Mouse (Mus musculus) liver, embryonic 14.5 days (tissue): ENCODE results near the gene Gm45808. TPM values are rescaled to one million over a fixed set of nuclear protein-coding genes. Genes with fewer than 3 reads are reported as not detected.

Experiments
- ATAC-seq: fragments of 200-750 bp; cut with Nextera tagmentation; 2 replicates; pipeline ENCODE4 v1.8.0; 2017; ENCODE audit warnings: moderate number of reproducible peaks, mild to moderate bottlenecking, moderate library complexity; ENCODE audit not compliant: insufficient read depth
- DNase-seq, 3 experiments: peaks; one replicate each; pipeline ENCODE4 v3.0.0-alpha.2; 2012 to 2013; ENCODE audit warnings: low read depth in 3 of 3, low spot score in 3 of 3
- H3K27ac ChIP-seq: fragments of 300-500 bp; sonication (generic); 2 replicates; pipeline ENCODE4 v1.5.1; 2014; ENCODE audit warnings: moderate library complexity, mild to moderate bottlenecking, control low read depth, inconsistent platforms
- H3K27me3 ChIP-seq: fragments of 300-500 bp; sonication (generic); 2 replicates; pipeline ENCODE4 v1.6.1; 2014; ENCODE audit warnings: mild to moderate bottlenecking, low read length, moderate library complexity; ENCODE audit not compliant: control insufficient read depth, insufficient read depth
- H3K36me3 ChIP-seq: fragments of 300-500 bp; sonication (generic); replicated peaks from 2 replicates; pipeline ENCODE4 v1.6.1; 2014; ENCODE audit warnings: low read depth; ENCODE audit not compliant: control insufficient read depth, insufficient read depth
- H3K4me1 ChIP-seq, 2 experiments: fragments of 200-500 bp in 1 of 2; fragments of 300-500 bp in 1 of 2; sonication (generic) in 1 of 2; replicated peaks; 2 replicates each; pipeline ENCODE4 v1.6.1; 2012 to 2014; ENCODE audit warnings: antibody characterized with exemption in 1 of 2, inconsistent platforms in 1 of 2, low read length in 1 of 2; ENCODE audit not compliant: control insufficient read depth in 2 of 2, insufficient read depth in 2 of 2
- H3K4me2 ChIP-seq: fragments of 300-500 bp; sonication (generic); 2 replicates; pipeline ENCODE4 v1.6.1; 2014; ENCODE audit warnings: low read depth, mild to moderate bottlenecking, control low read depth, moderate library complexity
- H3K4me3 ChIP-seq, 2 experiments: fragments of 200-500 bp in 1 of 2; fragments of 300-500 bp in 1 of 2; sonication (generic) in 1 of 2; 2 replicates each; pipeline ENCODE4 v1.5.1; 2012 to 2014; ENCODE audit warnings: low read depth in 2 of 2, low read length in 2 of 2, mild to moderate bottlenecking in 2 of 2, control low read depth in 1 of 2, inconsistent platforms in 1 of 2, moderate library complexity in 1 of 2; ENCODE audit not compliant: insufficient read depth in 1 of 2
- H3K9ac ChIP-seq: fragments of 300-500 bp; sonication (generic); replicated peaks from 2 replicates; pipeline ENCODE4 v1.6.1; 2014; ENCODE audit warnings: mild to moderate bottlenecking, control low read depth, moderate library complexity
- H3K9me3 ChIP-seq: fragments of 300-500 bp; sonication (generic); 2 replicates; pipeline ENCODE4 v1.6.1; 2016; ENCODE audit warnings: low read length, mixed read lengths; ENCODE audit not compliant: control insufficient read depth
- CTCF ChIP-seq: IDR thresholded peaks from 2 replicates; pipeline ENCODE4 v1.5.1; 2016; ENCODE audit warnings: antibody characterized with exemption, low read depth, control low read depth
- EP300 ChIP-seq: IDR thresholded peaks from 2 replicates; pipeline ENCODE4 v1.6.1; 2016; ENCODE audit warnings: antibody characterized with exemption, low read depth
- WGBS: fragments of 180-500 bp; shearing (Covaris S2); extraction: QIAGEN DNeasy Blood & Tissue Kit; methylation state at CpG from one replicate; pipeline ENCODE4 v1.1.7; 2014; ENCODE audit not compliant: insufficient replicate concordance; 5-methylcytosine and 5-hydroxymethylcytosine counted together
- microRNA-seq: library from miRNA; unstranded; fragments of <30 nt; microRNA quantifications from one replicate; pipeline ENCODE4, GENCODE M21; 2016
- polyA plus RNA-seq, 2 experiments: library from polyadenylated mRNA; depleted of rRNA in 1 of 2; stranded (reverse) in 1 of 2; unstranded in 1 of 2; fragments of >200 nt; fragmentation: Nextera tagmentation in 1 of 2; extraction: Ambion mirVana in 1 of 2; gene quantifications; 2 replicates each; pipeline versions ENCODE4 v1.2.1 to v1.2.3; 2012 to 2014

Gm45808 gene
- polyA plus RNA-seq, 2 experiments = not detected

DNA sequence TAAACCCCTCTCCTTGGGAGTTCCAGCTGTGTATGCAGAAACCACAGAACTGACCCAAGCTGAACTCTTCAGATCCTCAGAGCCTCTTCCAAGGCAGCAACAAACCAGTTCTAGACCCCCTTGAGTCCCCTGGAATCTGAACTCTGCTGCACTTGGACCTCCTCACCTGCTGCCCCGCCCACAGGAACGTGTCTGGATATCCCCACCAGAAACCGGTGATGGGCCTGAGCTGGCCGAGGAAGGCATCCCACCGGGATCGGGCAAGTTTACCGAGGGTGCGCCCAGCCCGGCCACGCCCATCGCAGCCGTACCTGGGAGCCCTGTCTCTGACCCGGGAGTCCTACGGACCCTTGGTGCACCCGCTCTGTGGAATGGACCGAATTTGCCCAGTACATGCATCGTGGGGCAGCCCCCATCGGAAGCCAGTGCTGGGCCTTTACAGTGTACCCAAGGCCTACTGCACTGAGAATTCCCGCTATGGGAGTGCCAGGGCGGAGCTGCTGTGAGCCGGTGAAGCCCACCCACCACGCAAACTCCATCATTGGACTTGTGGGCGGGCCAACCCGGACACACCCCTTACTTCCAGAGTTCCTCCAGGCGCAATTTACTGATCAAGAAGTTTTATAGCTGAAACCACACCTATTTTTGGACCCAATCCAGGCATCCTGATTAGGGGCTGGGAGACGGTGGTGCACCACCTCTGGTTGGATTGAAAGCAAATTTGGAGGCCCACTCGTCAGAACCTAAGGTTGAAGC lies 66.6 kb downstream of the Gm45808 start:
- H3K9me3 ChIP-seq = no peaks in the 10 kb centered on the region
- H3K27ac ChIP-seq = no peak overlapping the region
- TF ChIP-seq CTCF (no peak), EP300 (no peak)
- no peak overlapping the region for H3K4me2 ChIP-seq
- H3K36me3 ChIP-seq = peaks cover 24% of the 10 kb centered on the region
- H3K9ac ChIP-seq = no peak overlapping the region
- DNase-seq (no peak), ATAC-seq (no peak)
- WGBS = 27% methylated on average over 27 of the region's 27 CpGs
- no peak overlapping the region for H3K4me3 ChIP-seq
- H3K4me1 ChIP-seq = no peaks in the 10 kb centered on the region
- peaks cover 41% of the 10 kb centered on the region for H3K27me3 ChIP-seq

DNA sequence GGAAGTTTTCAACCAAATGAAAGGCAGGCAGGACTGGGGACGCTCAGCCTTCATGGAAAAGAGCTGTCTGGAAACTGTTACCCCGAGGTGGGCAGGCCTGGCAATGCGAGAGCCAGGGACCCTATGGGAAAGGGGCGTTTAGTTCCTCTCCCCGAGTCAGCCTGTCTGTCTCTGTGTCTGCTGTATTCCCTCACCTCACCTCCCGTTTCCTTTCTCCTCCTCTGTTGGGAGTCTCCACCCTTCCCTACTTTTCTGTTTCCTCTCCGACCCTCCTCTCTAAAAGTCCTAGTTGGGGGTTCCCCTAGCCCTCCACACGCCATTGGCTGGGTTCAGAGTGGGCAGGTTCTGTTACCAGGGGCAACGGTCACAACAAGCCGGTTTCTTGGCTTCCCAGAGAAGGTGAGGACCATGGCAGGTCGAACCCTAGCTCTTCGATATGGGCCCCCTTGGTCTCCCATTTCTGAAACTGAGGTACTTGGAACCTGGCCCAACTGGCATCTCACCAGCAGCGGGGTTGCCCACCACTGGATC lies 68.6 kb downstream of the Gm45808 start:
- Histone ChIP-seq H3K36me3 (peaks cover 11% of the 10 kb centered on the region; the same call in 1 of the 2 replicates), H3K4me3 (no peak overlapping the region), H3K27me3 (peaks cover 61% of the 10 kb centered on the region), H3K27ac (no peak overlapping the region), H3K9ac (no peak overlapping the region), H3K9me3 (no peaks in the 10 kb centered on the region), H3K4me1 (no peaks in the 10 kb centered on the region), H3K4me2 (no peak overlapping the region)
- DNase-seq (no peak), ATAC-seq (no peak)
- WGBS = 11% methylated on average over 13 of the region's 13 CpGs
- no peak for TF ChIP-seq EP300

Small RNA genes lying within 50 kb of the gene (microRNA-seq; reads per million reads assigned to microRNA genes)
- gene Gm22133 = not detected

Other genes with a start within 250 kb of the Gm45808 start
Only the 30 nearest of the 36 such genes appear.
- not detected in 2 replicates for gene Slc6a21, start 209.3 kb downstream of the Gm45808 start, polyA plus RNA-seq (2012; rRNA removed)
- gene Slc6a21, start 209.3 kb downstream of the Gm45808 start, polyA plus RNA-seq (2014; fragmentation: Nextera tagmentation; extraction: Ambion mirVana) = not detected in 2 replicates
- 0.70 and 0.87 TPM in 2 replicates for gene Trpm4, start 153.0 kb downstream of the Gm45808 start, polyA plus RNA-seq (2012; rRNA removed)
- 0.43 and 0.60 TPM in 2 replicates for gene Trpm4, start 153.0 kb downstream of the Gm45808 start, polyA plus RNA-seq (2014; fragmentation: Nextera tagmentation; extraction: Ambion mirVana)
- 0.02 and 0.07 TPM in 2 replicates for gene Hrc, start 151.5 kb downstream of the Gm45808 start, polyA plus RNA-seq (2012; rRNA removed)
- gene Hrc, start 151.5 kb downstream of the Gm45808 start, polyA plus RNA-seq (2014; fragmentation: Nextera tagmentation; extraction: Ambion mirVana) = not detected in 2 replicates
- 0.21 and 0.22 TPM in 2 replicates for gene Ppfia3, start 119.8 kb downstream of the Gm45808 start, polyA plus RNA-seq (2012; rRNA removed)
- gene Ppfia3, start 119.8 kb downstream of the Gm45808 start, polyA plus RNA-seq (2014; fragmentation: Nextera tagmentation; extraction: Ambion mirVana) = 0.25 TPM in 1 of 2 replicates, not detected in the other
- 0.10 and 0.23 TPM in 2 replicates for gene Lin7b, start 116.2 kb downstream of the Gm45808 start, polyA plus RNA-seq (2012; rRNA removed)
- gene Lin7b, start 116.2 kb downstream of the Gm45808 start, polyA plus RNA-seq (2014; fragmentation: Nextera tagmentation; extraction: Ambion mirVana) = 0.20 TPM in 1 of 2 replicates, not detected in the other
- gene Snrnp70, start 91.1 kb downstream of the Gm45808 start, polyA plus RNA-seq (2012; rRNA removed) = 132 and 203 TPM in 2 replicates
- gene Snrnp70, start 91.1 kb downstream of the Gm45808 start, polyA plus RNA-seq (2014; fragmentation: Nextera tagmentation; extraction: Ambion mirVana) = 28.0 and 28.8 TPM in 2 replicates
- not detected in 2 replicates for gene Kcna7, start 81.2 kb downstream of the Gm45808 start, polyA plus RNA-seq (2012; rRNA removed)
- not detected in 2 replicates for gene Kcna7, start 81.2 kb downstream of the Gm45808 start, polyA plus RNA-seq (2014; fragmentation: Nextera tagmentation; extraction: Ambion mirVana)
- 0.04 and 0.20 TPM in 2 replicates for gene Ntf5, start 73.1 kb downstream of the Gm45808 start, polyA plus RNA-seq (2012; rRNA removed)
- 0.18 and 0.19 TPM in 2 replicates for gene Ntf5, start 73.1 kb downstream of the Gm45808 start, polyA plus RNA-seq (2014; fragmentation: Nextera tagmentation; extraction: Ambion mirVana)
- not detected in 2 replicates for gene Lhb, start 66.0 kb downstream of the Gm45808 start, polyA plus RNA-seq (2012; rRNA removed)
- gene Lhb, start 66.0 kb downstream of the Gm45808 start, polyA plus RNA-seq (2014; fragmentation: Nextera tagmentation; extraction: Ambion mirVana) = not detected in 2 replicates
- gene Gys1, start 52.0 kb downstream of the Gm45808 start, polyA plus RNA-seq (2012; rRNA removed) = 3.2 and 3.6 TPM in 2 replicates
- gene Gys1, start 52.0 kb downstream of the Gm45808 start, polyA plus RNA-seq (2014; fragmentation: Nextera tagmentation; extraction: Ambion mirVana) = 2.8 and 3.1 TPM in 2 replicates
- gene Ruvbl2, start 48.7 kb downstream of the Gm45808 start, polyA plus RNA-seq (2012; rRNA removed) = 65.7 and 69.5 TPM in 2 replicates
- gene Ruvbl2, start 48.7 kb downstream of the Gm45808 start, polyA plus RNA-seq (2014; fragmentation: Nextera tagmentation; extraction: Ambion mirVana) = 67.5 and 82.7 TPM in 2 replicates
- 1,846 and 1,956 TPM in 2 replicates for gene Ftl1, start 26.9 kb downstream of the Gm45808 start, polyA plus RNA-seq (2012; rRNA removed)
- gene Ftl1, start 26.9 kb downstream of the Gm45808 start, polyA plus RNA-seq (2014; fragmentation: Nextera tagmentation; extraction: Ambion mirVana) = 4,811 and 5,161 TPM in 2 replicates
- gene Bax, start 19.9 kb downstream of the Gm45808 start, polyA plus RNA-seq (2012; rRNA removed) = 57.9 and 68.5 TPM in 2 replicates
- gene Bax, start 19.9 kb downstream of the Gm45808 start, polyA plus RNA-seq (2014; fragmentation: Nextera tagmentation; extraction: Ambion mirVana) = 49.7 and 62.4 TPM in 2 replicates
- 0.06 and 0.13 TPM in 2 replicates for gene Tulp2, start 4.9 kb downstream of the Gm45808 start, polyA plus RNA-seq (2012; rRNA removed)
- 0.47 and 0.57 TPM in 2 replicates for gene Tulp2, start 4.9 kb downstream of the Gm45808 start, polyA plus RNA-seq (2014; fragmentation: Nextera tagmentation; extraction: Ambion mirVana)
- gene Dhdh, start 2.0 kb upstream of the Gm45808 start, polyA plus RNA-seq (2012; rRNA removed) = 1.5 and 2.2 TPM in 2 replicates
- gene Dhdh, start 2.0 kb upstream of the Gm45808 start, polyA plus RNA-seq (2014; fragmentation: Nextera tagmentation; extraction: Ambion mirVana) = 1.6 and 1.8 TPM in 2 replicates
- gene Nucb1, start 23.6 kb upstream of the Gm45808 start, polyA plus RNA-seq (2012; rRNA removed) = 48.2 and 58.8 TPM in 2 replicates
- 81.7 and 97.2 TPM in 2 replicates for gene Nucb1, start 23.6 kb upstream of the Gm45808 start, polyA plus RNA-seq (2014; fragmentation: Nextera tagmentation; extraction: Ambion mirVana)
- gene Ppp1r15a, start 39.5 kb upstream of the Gm45808 start, polyA plus RNA-seq (2012; rRNA removed) = 79.3 and 140 TPM in 2 replicates
- gene Ppp1r15a, start 39.5 kb upstream of the Gm45808 start, polyA plus RNA-seq (2014; fragmentation: Nextera tagmentation; extraction: Ambion mirVana) = 165 and 183 TPM in 2 replicates
- 0.52 and 0.90 TPM in 2 replicates for gene Plekha4, start 39.5 kb upstream of the Gm45808 start, polyA plus RNA-seq (2012; rRNA removed)
- gene Plekha4, start 39.5 kb upstream of the Gm45808 start, polyA plus RNA-seq (2014; fragmentation: Nextera tagmentation; extraction: Ambion mirVana) = 0.40 and 0.41 TPM in 2 replicates
- 0.95 and 2.1 TPM in 2 replicates for gene Hsd17b14, start 68.1 kb upstream of the Gm45808 start, polyA plus RNA-seq (2012; rRNA removed)
- 1.2 and 2.5 TPM in 2 replicates for gene Hsd17b14, start 68.1 kb upstream of the Gm45808 start, polyA plus RNA-seq (2014; fragmentation: Nextera tagmentation; extraction: Ambion mirVana)
- gene Bcat2, start 83.3 kb upstream of the Gm45808 start, polyA plus RNA-seq (2012; rRNA removed) = 38.8 and 40.6 TPM in 2 replicates
- 35.9 and 39.4 TPM in 2 replicates for gene Bcat2, start 83.3 kb upstream of the Gm45808 start, polyA plus RNA-seq (2014; fragmentation: Nextera tagmentation; extraction: Ambion mirVana)
- gene Fgf21, start 128.7 kb upstream of the Gm45808 start, polyA plus RNA-seq (2012; rRNA removed) = not detected in 2 replicates
- not detected in 2 replicates for gene Fgf21, start 128.7 kb upstream of the Gm45808 start, polyA plus RNA-seq (2014; fragmentation: Nextera tagmentation; extraction: Ambion mirVana)
- not detected in 2 replicates for gene Fut1, start 130.5 kb upstream of the Gm45808 start, polyA plus RNA-seq (2012; rRNA removed)
- gene Fut1, start 130.5 kb upstream of the Gm45808 start, polyA plus RNA-seq (2014; fragmentation: Nextera tagmentation; extraction: Ambion mirVana) = not detected in 2 replicates
- 0.10 and 0.15 TPM in 2 replicates for gene Izumo1, start 135.0 kb upstream of the Gm45808 start, polyA plus RNA-seq (2012; rRNA removed)
- gene Izumo1, start 135.0 kb upstream of the Gm45808 start, polyA plus RNA-seq (2014; fragmentation: Nextera tagmentation; extraction: Ambion mirVana) = 0.09 TPM in 1 of 2 replicates, not detected in the other
- 2.2 and 2.6 TPM in 2 replicates for gene Rasip1, start 140.7 kb upstream of the Gm45808 start, polyA plus RNA-seq (2012; rRNA removed)
- gene Rasip1, start 140.7 kb upstream of the Gm45808 start, polyA plus RNA-seq (2014; fragmentation: Nextera tagmentation; extraction: Ambion mirVana) = 1.3 and 2.6 TPM in 2 replicates
- 0.25 and 0.56 TPM in 2 replicates for gene Mamstr, start 153.2 kb upstream of the Gm45808 start, polyA plus RNA-seq (2012; rRNA removed)
- gene Mamstr, start 153.2 kb upstream of the Gm45808 start, polyA plus RNA-seq (2014; fragmentation: Nextera tagmentation; extraction: Ambion mirVana) = 0.18 TPM in 1 of 2 replicates, not detected in the other
- 0.17 TPM in 1 of 2 replicates, not detected in the other for gene Fut2, start 179.6 kb upstream of the Gm45808 start, polyA plus RNA-seq (2012; rRNA removed)
- not detected in 2 replicates for gene Fut2, start 179.6 kb upstream of the Gm45808 start, polyA plus RNA-seq (2014; fragmentation: Nextera tagmentation; extraction: Ambion mirVana)
- 0.04 TPM in 1 of 2 replicates, not detected in the other for gene Ntn5, start 197.2 kb upstream of the Gm45808 start, polyA plus RNA-seq (2012; rRNA removed)
- gene Ntn5, start 197.2 kb upstream of the Gm45808 start, polyA plus RNA-seq (2014; fragmentation: Nextera tagmentation; extraction: Ambion mirVana) = not detected in 2 replicates
- gene Sec1, start 207.6 kb upstream of the Gm45808 start, polyA plus RNA-seq (2012; rRNA removed) = 0.02 and 0.03 TPM in 2 replicates
- not detected in 2 replicates for gene Sec1, start 207.6 kb upstream of the Gm45808 start, polyA plus RNA-seq (2014; fragmentation: Nextera tagmentation; extraction: Ambion mirVana)
- 0.23 and 0.58 TPM in 2 replicates for gene Car11, start 213.0 kb upstream of the Gm45808 start, polyA plus RNA-seq (2012; rRNA removed)
- gene Car11, start 213.0 kb upstream of the Gm45808 start, polyA plus RNA-seq (2014; fragmentation: Nextera tagmentation; extraction: Ambion mirVana) = 0.42 and 0.44 TPM in 2 replicates
- gene Dbp, start 218.3 kb upstream of the Gm45808 start, polyA plus RNA-seq (2012; rRNA removed) = 0.69 and 0.80 TPM in 2 replicates
- 0.51 and 0.54 TPM in 2 replicates for gene Dbp, start 218.3 kb upstream of the Gm45808 start, polyA plus RNA-seq (2014; fragmentation: Nextera tagmentation; extraction: Ambion mirVana)